Mouse (Mus musculus) C2C12 (cell line): Measurements from ENCODE around the gene Serhl. TPM values are rescaled to one million over a fixed set of nuclear protein-coding genes. Genes with fewer than 3 reads are reported as not detected.

Source experiments
- H3K27me3 ChIP-seq: one replicate; pipeline ENCODE4 v1.6.1; 2011; ENCODE audit not compliant: control insufficient read depth, insufficient read depth, insufficient read length
- H3K36me3 ChIP-seq: one replicate; pipeline ENCODE4 v1.6.1; 2011; ENCODE audit not compliant: control insufficient read depth, insufficient read depth
- H3K4me3 ChIP-seq: one replicate; pipeline ENCODE4 v1.5.1; 2011; ENCODE audit warnings: mild to moderate bottlenecking, control low read depth; ENCODE audit not compliant: poor library complexity, insufficient read depth, severe bottlenecking
- H3K79me2 ChIP-seq: one replicate; pipeline ENCODE4 v1.6.1; 2011; ENCODE audit not compliant: control insufficient read depth, insufficient read depth
- H3K79me3 ChIP-seq: one replicate; pipeline ENCODE4 v1.6.1; 2011; ENCODE audit warnings: low read depth, control low read depth
- H3ac ChIP-seq: one replicate; pipeline ENCODE3; 2011; ENCODE audit warnings: low read depth; ENCODE audit not compliant: control insufficient read depth, insufficient read length
- CEBPB ChIP-seq: IDR thresholded peaks from one replicate; pipeline ENCODE4 v1.6.1; 2011; ENCODE audit warnings: low read depth, mild to moderate bottlenecking, control low read depth, moderate library complexity
- CTCF ChIP-seq: IDR thresholded peaks from one replicate; pipeline ENCODE4 v1.5.1; 2011; ENCODE audit not compliant: control insufficient read depth, insufficient read depth, insufficient read length
- FOSL1 ChIP-seq: IDR thresholded peaks from one replicate; pipeline ENCODE4 v1.8.0; 2011; ENCODE audit warnings: mild to moderate bottlenecking, low read length; ENCODE audit not compliant: poor library complexity, insufficient read depth, severe bottlenecking
- MAX ChIP-seq: IDR thresholded peaks from one replicate; pipeline ENCODE4 v1.6.1; 2011; ENCODE audit warnings: mild to moderate bottlenecking, control low read depth
- MYOD1 ChIP-seq: IDR thresholded peaks from one replicate; pipeline ENCODE4 v1.6.1; 2011; ENCODE audit warnings: low read depth; ENCODE audit not compliant: control insufficient read depth, insufficient read length
- MYOG ChIP-seq: IDR thresholded peaks from one replicate; pipeline ENCODE4 v1.6.1; 2011; ENCODE audit not compliant: control insufficient read depth, insufficient read length; ENCODE audit errors: extremely low read depth
- USF1 ChIP-seq: IDR thresholded peaks from one replicate; pipeline ENCODE4 v1.6.1; 2011; ENCODE audit warnings: low read depth, mild to moderate bottlenecking, control low read depth, moderate library complexity
- polyA plus RNA-seq: library from polyadenylated mRNA; unstranded; fragments of >200 nt; fragmentation: generic; extraction: Trizol; gene quantifications from one replicate; pipeline ENCODE4 v1.2.1, GENCODE M21; 2012; ENCODE audit warnings: missing spikeins

Serhl gene
- polyA plus RNA-seq, 1 experiment, result 17.8 TPM

GRCm38 (mm10) chr15:83086636-83087328, 2.5 kb upstream of the Serhl start:
- Histone ChIP-seq H3K36me3 (no peaks in the 10 kb centered on the region), H3K79me2 (no peaks in the 10 kb centered on the region), H3ac (no peak overlapping the region), H3K4me3 (no peak overlapping the region), H3K79me3 (no peaks in the 10 kb centered on the region), H3K27me3 (peaks cover 27% of the 10 kb centered on the region)
- TF ChIP-seq MYOD1 (no peak), MAX (no peak), MYOG (no peak), CEBPB (no peak), USF1 (no peak), FOSL1 (no peak), CTCF (no peak)

GRCm38 (mm10) chr15:83088495-83089428, 544 bp upstream of the Serhl start:
- Histone ChIP-seq H3K27me3 (peaks cover 19% of the 10 kb centered on the region), H3K36me3 (no peaks in the 10 kb centered on the region), H3K79me3 (no peaks in the 10 kb centered on the region), H3ac (no peak overlapping the region), H3K4me3 (no peak overlapping the region), H3K79me2 (no peaks in the 10 kb centered on the region)
- no peak for TF ChIP-seq MYOG
- TF ChIP-seq CEBPB, result no peak
- TF ChIP-seq MAX, result no peak
- no peak for TF ChIP-seq USF1
- TF ChIP-seq MYOD1, result no peak
- no peak for TF ChIP-seq FOSL1
- TF ChIP-seq CTCF, result no peak

GRCm38 (mm10) chr15:83090874-83091273, 1.6 kb downstream of the Serhl start:
- no peaks in the 10 kb centered on the region for H3K36me3 ChIP-seq
- TF ChIP-seq CEBPB, result no peak
- no peak for TF ChIP-seq CTCF
- no peak for TF ChIP-seq USF1
- TF ChIP-seq MYOD1, result no peak
- no peak for TF ChIP-seq MAX
- TF ChIP-seq FOSL1, result no peak
- no peak for TF ChIP-seq MYOG
- H3ac ChIP-seq, result no peak overlapping the region
- H3K27me3 ChIP-seq, result peaks cover 17% of the 10 kb centered on the region
- H3K79me2 ChIP-seq, result no peaks in the 10 kb centered on the region
- H3K79me3 ChIP-seq, result no peaks in the 10 kb centered on the region
- no peak overlapping the region for H3K4me3 ChIP-seq

- H3K79me2 ChIP-seq, result no peaks in the 10 kb centered on the region
- TF ChIP-seq CTCF (no peak), MYOD1 (no peak), FOSL1 (no peak), MYOG (no peak), CEBPB (no peak), MAX (no peak), USF1 (no peak)
These were observed 4.4 kb downstream of the Serhl start for GRCm38 (mm10) chr15:83093687-83094086.

GRCm38 (mm10) chr15:83095950-83096349, 6.6 kb downstream of the Serhl start:
- H3K4me3 ChIP-seq, result no peak overlapping the region
- H3K36me3 ChIP-seq, result no peaks in the 10 kb centered on the region
- H3K79me3 ChIP-seq, result no peaks in the 10 kb centered on the region
- TF ChIP-seq CTCF (peak; percentile 84), CEBPB (no peak)
- no peak overlapping the region for H3ac ChIP-seq
- no peaks in the 10 kb centered on the region for H3K79me2 ChIP-seq
- peaks cover 3% of the 10 kb centered on the region for H3K27me3 ChIP-seq

More at GRCm38 (mm10) chr15:83093687-83094086, 4.4 kb downstream of the Serhl start:
- Histone ChIP-seq H3ac (no peak overlapping the region), H3K4me3 (no peak overlapping the region), H3K79me3 (no peaks in the 10 kb centered on the region), H3K36me3 (no peaks in the 10 kb centered on the region), H3K27me3 (peaks cover 14% of the 10 kb centered on the region)
